Mouse (Mus musculus): ENCODE data around the gene Suz12. TPM values are rescaled to one million over a fixed set of nuclear protein-coding genes. Genes with fewer than 3 reads are reported as not detected.
"Not testable (repeated sequence)": the region's sequence is repeated elsewhere in the genome, so short reads cannot be mapped to it uniquely, and the experiment has no call there.

The Suz12 gene
- total RNA-seq (2021) = 10 to 100 TPM; 31.1 to 37.1 TPM

DNA sequence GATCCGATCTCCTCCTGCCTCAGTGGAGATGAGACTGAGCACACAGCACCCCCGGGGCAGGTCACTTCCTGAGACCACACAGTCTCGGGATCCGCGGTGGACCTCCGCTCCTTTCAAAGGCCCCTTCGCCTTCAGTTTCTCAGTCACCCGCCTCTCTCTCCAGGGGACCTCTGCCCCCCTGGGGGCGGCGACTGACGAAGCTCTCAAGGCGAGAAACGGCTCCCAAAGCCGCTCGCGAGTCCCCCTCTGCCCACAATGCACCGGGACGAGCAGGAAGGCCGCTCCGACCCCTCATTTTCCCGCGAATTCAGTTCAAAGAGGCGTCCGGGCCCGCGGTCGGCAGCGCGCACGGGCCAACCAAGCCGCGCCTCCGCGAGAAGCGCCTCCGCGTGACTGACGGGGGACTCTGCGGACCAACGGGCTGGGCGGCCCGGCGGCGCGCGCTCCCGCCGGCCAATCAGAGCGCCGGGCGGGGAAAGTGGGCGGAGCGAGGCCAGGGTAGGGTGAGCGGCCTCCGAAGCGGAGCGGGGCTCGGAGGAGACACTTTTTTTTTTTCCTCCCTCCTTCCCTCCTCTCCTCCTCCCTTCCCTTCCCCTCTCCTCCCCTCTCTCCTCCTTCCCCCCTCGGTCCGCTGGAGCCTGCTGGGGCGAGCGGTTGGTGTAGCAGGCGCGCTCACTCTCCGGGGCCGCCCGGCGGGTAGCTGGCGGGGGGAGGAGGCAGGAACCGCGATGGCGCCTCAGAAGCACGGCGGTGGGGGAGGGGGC lies at the start of gene Suz12:
Gene Suz12 (plus strand): TSS at position 515 of the 764 bp plus-strand sequence.
- peak; percentile 92 to 95 for DNase-seq (ENCODE audit: low spot score in 2 of 2)
- intact Hi-C loops (cut with DNase I) = loop anchor here (2.0 kb wide), 1 partner anchor 30 kb away; the partner anchor contains the start of gene Utp6

DNA sequence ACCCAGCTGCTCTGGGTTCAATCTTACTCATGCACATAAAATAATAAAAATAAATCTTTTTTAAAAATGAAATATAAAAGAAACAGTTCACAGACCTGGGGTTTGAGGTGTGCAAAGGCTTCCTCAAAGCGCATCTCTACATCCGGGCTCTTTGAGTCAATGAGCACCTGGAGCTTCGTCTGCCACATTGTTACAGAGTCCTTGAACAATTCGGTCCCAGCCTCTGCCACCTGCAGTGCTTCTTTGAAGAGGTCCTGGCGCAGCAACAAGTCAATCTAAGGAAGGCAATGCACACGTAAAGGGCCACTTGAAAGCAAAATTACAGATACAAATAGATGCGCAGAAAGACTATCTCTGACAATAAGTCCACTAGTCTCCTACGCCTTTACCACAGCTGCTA lies 49.8 kb upstream of the Suz12 start:
- no peak for DNase-seq (ENCODE audit: low spot score in 2 of 2)
- intact Hi-C loops (cut with DNase I) = no loop called here

GRCm38 (mm10) chr11:79943601-79944000 lies 49.3 kb upstream of the Suz12 start:
- intact Hi-C loops (cut with DNase I) = no loop called here
- no peak for DNase-seq (ENCODE audit: low spot score in 2 of 2)

DNA sequence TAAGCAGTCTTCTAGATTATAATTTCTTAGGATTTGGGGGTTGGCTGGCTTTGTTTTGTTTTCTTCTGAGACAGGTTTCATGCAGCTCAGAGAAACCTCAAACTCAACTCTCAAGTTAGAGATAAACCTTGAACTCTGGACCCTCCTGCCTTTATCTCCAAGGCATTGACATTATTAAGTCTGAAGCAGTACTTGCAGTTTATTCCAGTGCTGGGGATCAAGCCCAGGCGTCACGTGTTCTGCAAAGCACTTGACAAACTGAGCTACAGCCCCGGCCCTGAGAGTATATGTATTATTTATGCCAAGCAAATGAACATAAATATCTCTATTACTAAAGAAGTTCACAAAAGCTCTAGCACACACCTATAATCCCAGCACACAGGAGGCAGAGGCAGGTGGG lies 45.6 kb upstream of the Suz12 start:
- DNase-seq (ENCODE audit: low spot score in 2 of 2) = no peak
- intact Hi-C loops (cut with DNase I) = no loop called here

- intact Hi-C loops (cut with DNase I) = loop anchor here (2.0 kb wide), 1 partner anchor 31 kb away; the partner anchor contains the start of gene Suz12
- DNase-seq (ENCODE audit: low spot score in 2 of 2) = no peak
Measured at GRCm38 (mm10) chr11:79961346-79962124, 31.4 kb upstream of the Suz12 start.

GRCm38 (mm10) chr11:79962125-79962876 lies 30.6 kb upstream of the Suz12 start, which contains the start of gene Utp6:
Gene Utp6, minus strand, starts transcription at chr11:79962390.
- DNase-seq (ENCODE audit: low spot score in 2 of 2) = peak; percentile 97 to 98
- intact Hi-C loops (cut with DNase I) = loop anchor here (2.0 kb wide), 1 partner anchor 30 kb away; the partner anchor contains the start of gene Suz12

DNA sequence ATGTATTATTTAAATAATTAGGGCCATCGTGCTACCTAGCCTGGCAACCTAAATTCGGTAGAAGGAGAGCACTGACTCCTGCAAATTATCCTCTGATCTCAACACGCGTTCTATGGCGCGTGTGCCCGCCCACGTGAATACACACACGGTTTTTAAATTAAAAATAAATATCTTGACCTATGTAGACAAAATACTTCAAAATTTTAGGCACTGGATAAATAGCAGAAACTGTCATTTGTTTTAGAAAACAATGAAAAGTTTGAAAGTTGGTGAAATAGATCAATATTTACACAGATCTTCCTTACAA lies 30.1 kb upstream of the Suz12 start:
- intact Hi-C loops (cut with DNase I) = loop anchor here (2.0 kb wide), 1 partner anchor 30 kb away; the partner anchor contains the start of gene Suz12

DNA sequence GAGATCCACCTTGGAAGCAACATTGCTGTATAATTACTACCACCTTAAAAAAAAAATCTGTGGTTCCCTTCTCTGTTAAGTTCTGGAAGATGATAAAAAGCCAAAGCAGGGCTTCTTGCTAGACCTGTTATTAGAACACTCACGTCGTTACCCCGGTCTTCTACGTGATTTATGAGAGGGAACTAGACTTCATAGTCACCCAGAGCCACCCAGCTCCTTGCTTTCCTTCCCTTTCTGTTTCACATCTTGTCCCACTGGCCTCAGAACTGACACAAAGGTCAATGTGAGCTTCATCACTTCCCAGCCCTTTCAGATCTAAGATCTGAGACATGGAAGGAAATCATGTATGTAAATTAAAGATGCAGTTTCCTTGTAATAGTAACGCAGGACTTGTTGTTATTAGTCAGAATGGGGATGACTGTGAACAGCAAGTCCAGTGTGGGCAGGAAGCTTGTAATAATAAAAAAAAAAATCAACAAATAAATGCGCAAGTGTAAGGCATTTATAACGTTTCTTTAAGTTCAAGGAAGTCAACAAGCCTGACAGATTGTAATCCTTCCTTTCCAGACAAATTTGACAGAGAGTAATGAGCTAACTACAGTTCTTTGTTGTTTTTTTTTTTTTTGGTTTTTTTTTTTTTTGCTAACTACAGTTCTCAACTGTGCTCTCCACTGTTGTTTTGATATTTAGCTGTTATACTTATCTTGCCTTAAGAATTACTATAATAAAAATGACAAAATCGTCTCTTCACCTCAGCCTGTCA lies 29.5 kb upstream of the Suz12 start:
- DNase-seq (ENCODE audit: low spot score in 2 of 2) = no peak
- intact Hi-C loops (cut with DNase I) = loop anchor here (2.0 kb wide), 1 partner anchor 29 kb away; the partner anchor contains the start of gene Suz12

More for the DNA sequence above, 30.1 kb upstream of the Suz12 start:
- no peak for DNase-seq (ENCODE audit: low spot score in 2 of 2)

DNA sequence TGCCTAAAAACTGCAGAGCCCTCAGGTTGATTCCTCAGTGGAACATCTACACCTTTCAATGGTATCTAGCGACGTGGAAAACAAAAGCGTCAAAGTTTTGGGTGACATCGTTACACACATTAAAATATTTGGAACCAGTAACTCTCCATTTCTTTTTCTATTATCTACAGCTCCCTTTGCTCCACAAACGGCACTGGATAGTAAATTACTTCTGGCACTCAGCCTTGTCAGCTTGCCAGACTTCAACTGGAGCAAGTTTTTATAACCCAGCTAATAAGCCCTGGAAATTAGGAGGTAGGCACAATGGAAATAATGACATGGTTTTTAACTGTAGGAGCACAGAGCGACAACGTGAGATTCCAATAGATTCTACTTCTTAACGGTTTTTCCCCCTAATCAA lies 27.0 kb upstream of the Suz12 start:
- intact Hi-C loops (cut with DNase I) = no loop called here

GRCm38 (mm10) chr11:79967752-79968151 lies 25.2 kb upstream of the Suz12 start:
- no peak for DNase-seq (ENCODE audit: low spot score in 2 of 2)
- intact Hi-C loops (cut with DNase I) = no loop called here

More for the DNA sequence above, 27.0 kb upstream of the Suz12 start:
- peak in 1 of 2 experiments; percentile 13 for DNase-seq (ENCODE audit: low spot score in 2 of 2)

GRCm38 (mm10) chr11:79973133-79973532 lies 19.8 kb upstream of the Suz12 start:
- intact Hi-C loops (cut with DNase I) = no loop called here

DNA sequence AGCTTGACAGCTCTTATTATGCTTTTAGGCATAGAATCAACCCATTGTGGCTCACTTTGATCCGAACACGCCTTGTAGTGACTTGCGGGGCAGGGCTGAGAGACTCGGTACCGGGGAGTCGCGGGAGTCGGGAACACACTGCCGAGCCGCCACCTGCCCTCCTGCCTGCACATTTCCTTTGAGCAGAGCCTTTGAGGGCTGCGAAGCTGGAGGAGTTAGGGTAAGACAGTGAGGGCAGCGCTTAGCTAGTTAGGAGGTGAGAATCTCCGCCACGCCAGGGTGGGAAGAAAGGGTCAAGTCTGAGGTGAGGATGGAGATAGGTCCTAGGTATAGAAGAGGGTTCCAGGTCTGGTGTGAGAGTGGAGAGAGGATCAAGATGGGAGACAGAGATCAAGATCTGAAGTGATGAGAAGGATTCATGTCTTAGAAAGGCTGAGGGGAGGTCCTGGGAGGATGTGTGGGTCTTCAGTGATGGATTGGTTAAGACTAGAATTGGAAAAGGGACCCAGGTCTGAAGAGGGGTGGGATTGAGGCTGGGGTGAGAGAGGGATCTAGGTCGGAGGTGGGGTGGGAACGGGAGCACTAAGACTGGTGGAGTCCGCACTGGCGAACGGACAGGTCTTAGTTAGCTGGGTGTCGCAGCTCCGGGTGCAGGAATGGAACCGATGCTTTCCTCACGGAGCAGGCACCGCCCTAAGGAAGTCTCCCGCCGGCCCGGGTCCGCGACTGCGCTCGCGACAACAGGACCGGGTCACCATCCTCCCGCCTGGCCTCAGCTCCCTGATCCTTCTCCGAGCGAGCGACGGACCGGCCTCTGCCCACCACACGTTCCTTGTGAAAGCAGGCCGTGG lies 19.1 kb upstream of the Suz12 start:
- intact Hi-C loops (cut with DNase I) = no loop called here
- DNase-seq (ENCODE audit: low spot score in 2 of 2) = peak; percentile 8 to 12

More at GRCm38 (mm10) chr11:79973133-79973532, 19.8 kb upstream of the Suz12 start:
- no peak for DNase-seq (ENCODE audit: low spot score in 2 of 2)

DNA sequence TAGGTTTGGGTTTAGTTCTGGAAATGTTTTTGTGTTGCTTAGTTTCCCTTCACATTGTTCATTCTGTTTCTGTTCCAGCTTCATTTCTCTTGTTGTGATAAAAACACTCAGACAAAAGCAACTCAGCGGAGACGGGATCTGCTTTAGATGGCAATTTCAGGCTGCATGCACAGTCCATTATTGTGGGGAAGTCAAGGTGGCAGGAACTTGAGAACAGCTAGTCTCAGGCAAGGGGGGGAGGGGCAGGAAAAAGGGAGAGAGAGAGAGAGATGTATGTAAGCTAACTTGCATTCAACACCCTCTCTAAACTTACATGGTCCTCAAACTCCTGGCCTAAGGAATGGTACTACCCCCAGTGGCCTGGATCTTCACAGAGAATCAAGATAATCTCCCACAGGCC lies 17.5 kb upstream of the Suz12 start:
- intact Hi-C loops (cut with DNase I) = no loop called here
- DNase-seq (ENCODE audit: low spot score in 2 of 2) = no peak

DNA sequence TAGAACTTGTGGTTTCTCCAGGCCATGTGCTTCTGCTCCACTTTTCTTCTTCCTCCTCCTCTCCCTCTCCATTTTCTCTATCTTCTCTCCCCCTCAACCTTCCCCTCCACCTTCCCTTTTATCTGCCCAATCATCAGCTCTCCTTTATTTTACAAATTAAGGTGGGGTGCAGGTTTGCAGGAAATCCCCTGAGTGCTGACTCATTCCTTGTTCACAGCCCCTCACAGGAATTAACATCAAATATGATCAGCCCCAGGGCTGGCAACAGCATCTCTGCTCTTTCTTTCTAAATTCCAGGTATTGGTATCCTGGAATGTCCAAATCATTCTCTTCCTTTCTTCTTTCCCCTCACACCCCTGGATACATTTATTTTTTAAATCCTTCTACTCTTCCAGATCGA lies 16.7 kb upstream of the Suz12 start:
- intact Hi-C loops (cut with DNase I) = no loop called here
- no peak for DNase-seq (ENCODE audit: low spot score in 2 of 2)

- intact Hi-C loops (cut with DNase I); DNase-seq (ENCODE audit: low spot score in 2 of 2): not testable (repeated sequence)
Measured at GRCm38 (mm10) chr11:79976645-79977044, 16.3 kb upstream of the Suz12 start.

DNA sequence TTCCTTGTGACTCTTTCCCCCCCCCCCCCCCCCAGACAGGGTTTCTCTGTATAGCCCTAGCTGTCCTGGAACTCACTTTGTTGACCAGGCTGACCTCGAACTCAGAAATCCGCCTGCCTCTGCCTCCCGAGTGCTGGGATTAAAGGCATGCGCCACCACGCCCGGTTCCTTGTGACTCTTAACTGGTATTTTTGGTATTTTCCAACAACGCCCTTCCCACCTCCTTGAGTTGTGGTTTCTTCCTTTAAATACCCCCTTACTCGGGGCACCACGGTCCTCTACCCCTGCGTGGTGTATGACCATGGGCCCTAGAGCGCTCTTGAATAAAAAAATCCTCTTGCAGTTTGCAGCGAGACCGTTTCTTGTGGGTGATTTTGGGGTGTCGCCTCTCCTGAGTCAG lies 15.8 kb upstream of the Suz12 start:
- intact Hi-C loops (cut with DNase I); DNase-seq (ENCODE audit: low spot score in 2 of 2): not testable (repeated sequence)

DNA sequence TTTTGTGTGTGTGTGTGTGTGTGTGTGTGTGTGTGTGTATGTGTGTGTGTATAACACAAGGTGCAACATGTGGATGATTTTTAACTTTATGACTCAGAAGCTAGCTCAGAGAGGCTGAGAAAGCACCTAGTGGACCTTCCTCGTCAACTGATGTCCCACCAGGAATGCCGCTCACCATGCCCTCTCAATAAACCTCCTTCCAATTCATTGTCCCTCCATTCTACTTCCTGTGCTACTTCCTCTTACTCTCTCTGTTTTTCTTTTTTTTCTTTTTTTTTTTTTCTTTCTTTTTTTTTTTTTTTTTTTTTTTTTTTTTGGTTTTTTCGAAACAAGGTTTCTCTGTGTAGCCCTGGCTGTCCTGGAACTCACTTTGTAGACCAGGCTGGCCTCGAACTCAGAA lies 15.2 kb upstream of the Suz12 start:
- DNase-seq (ENCODE audit: low spot score in 2 of 2); intact Hi-C loops (cut with DNase I): not testable (repeated sequence)

- no peak for DNase-seq (ENCODE audit: low spot score in 2 of 2)
- intact Hi-C loops (cut with DNase I) = no loop called here
Measured at GRCm38 (mm10) chr11:79986886-79987285, 6.0 kb upstream of the Suz12 start.
